In genomic region chr6:85159092-85159760, GRCm38 (mm10) we compare ENCODE assay signal across 9 mouse cellular contexts. TPM values are rescaled to one million over a fixed set of nuclear protein-coding genes. Genes with fewer than 3 reads are reported as not detected.
DNase-seq lines count a peak whose midpoint lies in the region; ATAC-seq lines count a peak whose summit lies in the region.
"Not testable (repeated sequence)": the region's sequence is repeated elsewhere in the genome, so short reads cannot be mapped to it uniquely, and the experiment has no call there.
"Had no signal": no experiment of that assay in that cellular context is flagged by ENCODE, and none has a peak within 500 bp of the region (broad histone marks: within the 10 kb centered on the region; RNA-seq: fewer than 3 reads in every experiment).

No protein-coding gene starts in this region.

- not testable (repeated sequence) for H3K36me3 ChIP-seq in limb, embryonic 11.5 days (ENCODE audit: control insufficient read depth, insufficient read depth, low read length); midbrain, embryonic 14.5 days (ENCODE audit: control insufficient read depth, insufficient read depth, low read length)

- 26% methylated on average over 6 of the region's 6 CpGs for WGBS in limb, embryonic 11.5 days
- 23% methylated on average over 6 of the region's 6 CpGs for WGBS in midbrain, embryonic 14.5 days

- H3K27ac ChIP-seq in limb, embryonic 11.5 days (replicated peaks; ENCODE audit: low read depth, low read length); midbrain, embryonic 14.5 days (replicated peaks; ENCODE audit: low read depth, low read length): not testable (repeated sequence)

- not testable (repeated sequence) for H3K4me3 ChIP-seq in limb, embryonic 11.5 days (ENCODE audit: low read depth, low read length); midbrain, embryonic 14.5 days (replicated peaks; ENCODE audit: low read depth, low read length)

- DNase-seq in 3134 (ENCODE audit: extremely low read depth, insufficient read length, low spot score) = peak; percentile 21
- peak; percentile 46 to 54 for DNase-seq in adrenal gland, adult 18-20 months (ENCODE audit: low spot score in 2 of 2)
- peak; percentile 73 for DNase-seq in embryo, embryonic 11 days
- peak; percentile 21 to 61 for DNase-seq in heart, adult 18-20 months
- DNase-seq in kidney, adult 8-10 months = peak; percentile 44 to 62
- peak; percentile 71 for DNase-seq in limb, embryonic 11.5 days (ENCODE audit: low spot score)
- peak; percentile 84 for DNase-seq in midbrain, embryonic 14.5 days
- peak; percentile 16 to 61 for DNase-seq in spleen, postnatal 10 days (ENCODE audit: low spot score in 2 of 2)

- not testable (repeated sequence) for H3K9me3 ChIP-seq in limb, embryonic 11.5 days (ENCODE audit: control insufficient read depth, low read length); midbrain, embryonic 14.5 days (ENCODE audit: control insufficient read depth, low read length)

- not testable (repeated sequence) for H3K4me1 ChIP-seq in limb, embryonic 11.5 days (ENCODE audit: control insufficient read depth, insufficient read depth, low read length); midbrain, embryonic 14.5 days (ENCODE audit: control insufficient read depth, insufficient read depth, low read length)

- not testable (repeated sequence) for H3K27me3 ChIP-seq in limb, embryonic 11.5 days (ENCODE audit: control insufficient read depth, insufficient read depth, low read length); midbrain, embryonic 14.5 days (ENCODE audit: control insufficient read depth, insufficient read depth, low read length)

- H3K4me2 ChIP-seq in limb, embryonic 11.5 days (ENCODE audit: low read depth, severe bottlenecking); midbrain, embryonic 14.5 days (ENCODE audit: low read length): not testable (repeated sequence)

- ATAC-seq in limb, embryonic 11.5 days (ENCODE audit: insufficient number of reproducible peaks, low FRiP score, low TSS enrichment, low read depth) = not testable (repeated sequence)
- peak; percentile 47; the same call in 1 of the 2 replicates for ATAC-seq in midbrain, embryonic 14.5 days (ENCODE audit: low FRiP score, low TSS enrichment)

- not testable (repeated sequence) for H3K9ac ChIP-seq in limb, embryonic 11.5 days (ENCODE audit: low read length); midbrain, embryonic 14.5 days (replicated peaks; ENCODE audit: low read length)

RNA-seq across cellular contexts. Expression of gene Spr, which starts 21.7 kb away (rescaled TPM):
- 10 to 100 TPM; 67.1 to 77.5 TPM for total RNA-seq in adrenal gland, adult 18-20 months (2021)
- total RNA-seq in heart, adult 18-20 months (2021) = 100 to 1,000 TPM in 1 of 2 experiments, 10 to 100 TPM in 1; 97.0 to 109 TPM
- polyA plus RNA-seq in limb, embryonic 11.5 days (2014; fragmentation: Nextera tagmentation; extraction: Ambion mirVana) = 63.3 and 77.8 TPM in 2 replicates
- 36.5 and 43.3 TPM in 2 replicates for polyA plus RNA-seq in midbrain, embryonic 14.5 days (2014; fragmentation: Nextera tagmentation; extraction: Ambion mirVana)

RNA-seq across cellular contexts. Expression of gene Emx1, which starts 28.0 kb away (rescaled TPM):
- not detected for total RNA-seq in adrenal gland, adult 18-20 months (2021)
- total RNA-seq in heart, adult 18-20 months (2021) = not detected
- 0.34 and 1.4 TPM in 2 replicates for polyA plus RNA-seq in limb, embryonic 11.5 days (2014; fragmentation: Nextera tagmentation; extraction: Ambion mirVana)
- 1.1 and 1.6 TPM in 2 replicates for polyA plus RNA-seq in midbrain, embryonic 14.5 days (2014; fragmentation: Nextera tagmentation; extraction: Ambion mirVana)
- polyA plus RNA-seq: C2C12 had no signal

Comparison
In these comparisons a context has a peak if more than half of its experiments do, and no peak if none do; other contexts are left out.
1. DNase-seq: peak in every context shown above with its lines; median percentile 84 in midbrain, embryonic 14.5 days; 73 in embryo, embryonic 11 days; 71 in limb, embryonic 11.5 days; 53 in kidney, adult 8-10 months; 50 in adrenal gland, adult 18-20 months; 41 in heart, adult 18-20 months; 38 in spleen, postnatal 10 days; 21 in 3134.